Mouse (Mus musculus): Measurements from ENCODE around the gene Fbxl15. TPM values are rescaled to one million over a fixed set of nuclear protein-coding genes. Genes with fewer than 3 reads are reported as not detected.

Gene Fbxl15
- total and polyA plus RNA-seq, 2 experiments = 6.2 to 15.1 TPM

DNA sequence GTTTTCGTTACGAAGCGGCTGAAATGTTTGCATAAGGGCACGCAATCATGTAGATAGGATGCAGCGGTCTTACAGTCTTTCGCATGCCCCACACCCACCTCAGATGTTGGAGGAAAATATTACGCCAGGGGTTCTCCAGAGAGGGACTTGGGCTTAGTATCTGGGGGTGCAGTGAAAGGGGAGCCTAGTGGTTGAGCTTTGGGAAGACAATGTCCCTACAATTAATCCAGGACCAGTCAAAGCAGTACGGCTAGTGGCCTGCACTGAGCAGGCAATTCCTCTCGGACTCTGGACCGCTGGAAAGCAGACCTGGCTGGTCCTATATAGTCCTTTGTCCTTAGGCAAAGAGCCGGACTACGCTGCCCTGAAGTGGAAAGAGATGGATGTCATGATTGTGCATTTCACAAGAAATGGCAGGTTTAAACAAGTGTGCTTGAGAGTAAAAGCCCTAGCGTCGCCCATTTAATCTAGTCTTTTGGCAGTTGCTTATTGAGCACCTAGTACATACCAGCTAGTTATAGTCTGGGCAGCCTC is 386 bp upstream of the Fbxl15 start:
- TF ChIP-seq CTCF (IDR thresholded peaks at IDR 0.05; ENCODE audit: low read depth, low read length) (no peak), POLR2A (IDR thresholded peaks at IDR 0.05; ENCODE audit: extremely low read depth, insufficient read depth, low read length) (no peak)
- Histone ChIP-seq H3K9ac (ENCODE audit: low read depth, low read length) (no peak overlapping the region), H3K4me1 (ENCODE audit: control insufficient read depth, insufficient read depth, low read length) (peaks cover 9% of the 10 kb centered on the region), H3K36me3 (ENCODE audit: control insufficient read depth, insufficient read depth, low read length) (no peaks in the 10 kb centered on the region), H3K27me3 (ENCODE audit: control insufficient read depth, insufficient read depth, low read length) (peaks cover 3% of the 10 kb centered on the region; the same call in 1 of the 2 replicates), H3K4me3 (ENCODE audit: insufficient read depth, low read depth, low read length) (peak overlapping the region; percentile 69; the same call in 1 of the 2 replicates), H3K27ac (replicated peaks; ENCODE audit: insufficient read depth, low read depth, low read length) (no peak overlapping the region), H3K79me2 (ENCODE audit: control insufficient read depth, insufficient read depth, low read length) (no peaks in the 10 kb centered on the region)
- no peak for DNase-seq (ENCODE audit: extremely low read depth, low read depth, low spot score)
- 18% methylated on average over 14 of the region's 14 CpGs for WGBS

DNA sequence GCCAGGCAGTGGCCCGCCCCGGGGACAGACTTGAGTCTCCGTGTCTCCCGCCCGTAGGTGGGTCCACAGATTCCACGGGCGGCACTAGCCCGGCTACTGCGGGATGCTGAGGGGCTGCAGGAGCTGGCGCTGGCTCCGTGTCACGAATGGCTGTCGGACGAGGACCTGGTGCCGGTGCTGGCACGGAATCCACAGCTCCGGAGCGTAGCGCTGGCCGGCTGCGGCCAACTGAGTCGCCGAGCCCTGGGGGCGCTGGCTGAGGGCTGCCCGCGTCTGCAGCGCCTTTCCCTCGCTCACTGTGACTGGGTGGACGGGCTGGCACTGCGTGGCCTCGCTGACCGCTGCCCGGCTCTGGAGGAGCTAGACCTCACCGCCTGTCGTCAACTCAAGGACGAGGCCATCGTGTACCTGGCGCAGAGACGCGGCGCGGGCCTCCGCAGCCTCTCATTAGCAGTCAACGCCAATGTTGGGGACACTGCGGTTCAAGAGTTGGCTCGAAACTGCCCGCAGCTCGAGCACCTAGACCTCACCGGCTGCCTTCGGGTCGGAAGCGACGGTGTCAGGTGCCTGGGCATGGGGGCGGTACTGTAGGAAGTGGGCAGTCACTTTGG is 1.2 kb downstream of the Fbxl15 start:
- Histone ChIP-seq H3K79me2 (ENCODE audit: control insufficient read depth, insufficient read depth, low read length) (no peaks in the 10 kb centered on the region), H3K27ac (replicated peaks; ENCODE audit: insufficient read depth, low read depth, low read length) (peak overlapping the region; percentile 70; the same call in 1 of the 2 replicates), H3K4me3 (ENCODE audit: insufficient read depth, low read depth, low read length) (peak overlapping the region; percentile 69), H3K4me1 (ENCODE audit: control insufficient read depth, insufficient read depth, low read length) (peaks cover 9% of the 10 kb centered on the region), H3K36me3 (ENCODE audit: control insufficient read depth, insufficient read depth, low read length) (no peaks in the 10 kb centered on the region), H3K27me3 (ENCODE audit: control insufficient read depth, insufficient read depth, low read length) (peaks cover 3% of the 10 kb centered on the region; the same call in 1 of the 2 replicates), H3K9ac (ENCODE audit: low read depth, low read length) (peak overlapping the region; percentile 75)
- no peak for TF ChIP-seq POLR2A (IDR thresholded peaks at IDR 0.05; ENCODE audit: extremely low read depth, insufficient read depth, low read length)
- no peak for TF ChIP-seq CTCF (IDR thresholded peaks at IDR 0.05; ENCODE audit: low read depth, low read length)
- DNase-seq (ENCODE audit: extremely low read depth, low read depth, low spot score) = peak; percentile 5
- WGBS = 4% methylated on average over 54 of the region's 54 CpGs

DNA sequence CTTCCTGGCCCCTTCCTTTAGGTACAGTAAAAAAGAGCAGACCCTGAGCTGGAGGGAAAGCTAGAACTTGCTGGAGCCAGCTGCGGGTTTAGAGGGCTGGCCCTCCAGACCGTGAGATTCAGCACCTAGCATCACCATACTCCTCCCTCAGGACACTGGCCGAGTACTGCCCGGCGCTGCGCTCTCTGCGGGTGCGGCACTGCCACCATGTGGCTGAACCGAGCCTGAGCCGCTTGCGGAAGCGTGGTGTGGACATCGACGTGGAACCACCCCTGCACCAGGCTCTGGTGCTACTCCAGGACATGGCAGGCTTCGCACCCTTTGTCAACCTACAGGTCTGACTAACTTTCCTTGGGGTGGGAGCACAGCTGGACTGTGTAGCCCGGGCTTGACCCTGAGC is 2.0 kb downstream of the Fbxl15 start:
- 5% methylated on average over 16 of the region's 16 CpGs for WGBS
- no peak overlapping the region for H3K4me3 ChIP-seq (ENCODE audit: insufficient read depth, low read depth, low read length)
- H3K9ac ChIP-seq (ENCODE audit: low read depth, low read length) = no peak overlapping the region
- H3K27ac ChIP-seq (replicated peaks; ENCODE audit: insufficient read depth, low read depth, low read length) = no peak overlapping the region
- DNase-seq (ENCODE audit: extremely low read depth, low read depth, low spot score) = peak; percentile 54
- peaks cover 9% of the 10 kb centered on the region for H3K4me1 ChIP-seq (ENCODE audit: control insufficient read depth, insufficient read depth, low read length)
- no peaks in the 10 kb centered on the region for H3K36me3 ChIP-seq (ENCODE audit: control insufficient read depth, insufficient read depth, low read length)
- no peak for TF ChIP-seq POLR2A (IDR thresholded peaks at IDR 0.05; ENCODE audit: extremely low read depth, insufficient read depth, low read length)
- peak; percentile 95 for TF ChIP-seq CTCF (IDR thresholded peaks at IDR 0.05; ENCODE audit: low read depth, low read length)
- H3K27me3 ChIP-seq (ENCODE audit: control insufficient read depth, insufficient read depth, low read length) = peaks cover 3% of the 10 kb centered on the region; the same call in 1 of the 2 replicates
- H3K79me2 ChIP-seq (ENCODE audit: control insufficient read depth, insufficient read depth, low read length) = no peaks in the 10 kb centered on the region

DNA sequence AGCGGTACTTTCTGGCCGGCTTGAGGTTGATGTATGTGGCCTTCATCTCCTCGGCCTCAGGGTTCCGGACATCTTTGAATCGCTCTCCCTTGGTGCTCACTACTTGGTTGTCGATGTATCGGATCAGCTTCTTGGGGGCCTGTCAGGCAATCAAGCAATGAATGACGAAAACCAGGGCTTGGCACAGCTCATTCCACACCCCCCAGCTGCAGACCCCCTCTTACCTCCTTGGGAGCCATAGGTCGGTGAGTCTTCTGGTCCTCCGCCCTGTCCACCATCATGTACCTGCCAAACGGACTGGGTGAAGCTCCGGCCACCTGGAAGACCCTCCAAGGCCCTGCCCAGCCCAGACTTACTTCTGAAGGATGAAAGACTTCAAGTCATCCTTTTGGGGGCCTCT is 2.7 kb downstream of the Fbxl15 start:
- H3K36me3 ChIP-seq (ENCODE audit: control insufficient read depth, insufficient read depth, low read length) = no peaks in the 10 kb centered on the region
- peaks cover 9% of the 10 kb centered on the region for H3K4me1 ChIP-seq (ENCODE audit: control insufficient read depth, insufficient read depth, low read length)
- no peak overlapping the region for H3K9ac ChIP-seq (ENCODE audit: low read depth, low read length)
- H3K4me3 ChIP-seq (ENCODE audit: insufficient read depth, low read depth, low read length) = no peak overlapping the region
- H3K27ac ChIP-seq (replicated peaks; ENCODE audit: insufficient read depth, low read depth, low read length) = no peak overlapping the region
- no peaks in the 10 kb centered on the region for H3K79me2 ChIP-seq (ENCODE audit: control insufficient read depth, insufficient read depth, low read length)
- 92% methylated on average over 12 of the region's 12 CpGs for WGBS
- DNase-seq (ENCODE audit: extremely low read depth, low read depth, low spot score) = no peak
- peaks cover 3% of the 10 kb centered on the region; the same call in 1 of the 2 replicates for H3K27me3 ChIP-seq (ENCODE audit: control insufficient read depth, insufficient read depth, low read length)
- TF ChIP-seq POLR2A (IDR thresholded peaks at IDR 0.05; ENCODE audit: extremely low read depth, insufficient read depth, low read length) (no peak), CTCF (IDR thresholded peaks at IDR 0.05; ENCODE audit: low read depth, low read length) (no peak)

DNA sequence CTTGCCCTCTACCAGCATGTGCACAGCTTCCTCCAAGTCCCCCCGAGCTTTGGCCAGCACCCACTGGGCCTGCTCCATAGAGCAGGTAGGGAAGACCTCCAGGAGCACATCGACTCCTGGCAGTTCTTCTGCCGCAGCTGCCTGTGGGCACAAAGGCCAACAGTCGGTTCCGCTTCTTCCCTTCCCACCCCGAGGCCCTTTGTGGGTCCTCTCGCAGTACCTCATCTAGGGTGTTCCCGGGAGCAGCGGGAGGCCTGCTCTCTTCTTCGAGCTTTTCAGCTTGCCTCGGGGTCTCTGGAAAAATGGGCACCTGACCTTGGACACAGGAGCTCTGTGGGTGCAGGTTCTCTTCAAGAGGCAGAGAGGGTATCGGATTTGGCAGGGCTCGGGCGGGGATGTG is 3.3 kb downstream of the Fbxl15 start:
- 0 out of 2 replicates have a peak, but pooled peaks cover 3% of the 10 kb centered on the region for H3K27me3 ChIP-seq (ENCODE audit: control insufficient read depth, insufficient read depth, low read length)
- no peaks in the 10 kb centered on the region for H3K36me3 ChIP-seq (ENCODE audit: control insufficient read depth, insufficient read depth, low read length)
- TF ChIP-seq POLR2A (IDR thresholded peaks at IDR 0.05; ENCODE audit: extremely low read depth, insufficient read depth, low read length) (no peak), CTCF (IDR thresholded peaks at IDR 0.05; ENCODE audit: low read depth, low read length) (no peak)
- H3K9ac ChIP-seq (ENCODE audit: low read depth, low read length) = no peak overlapping the region
- H3K27ac ChIP-seq (replicated peaks; ENCODE audit: insufficient read depth, low read depth, low read length) = no peak overlapping the region
- 94% methylated on average over 14 of the region's 14 CpGs for WGBS
- no peak overlapping the region for H3K4me3 ChIP-seq (ENCODE audit: insufficient read depth, low read depth, low read length)
- no peak for DNase-seq (ENCODE audit: extremely low read depth, low read depth, low spot score)
- no peaks in the 10 kb centered on the region for H3K79me2 ChIP-seq (ENCODE audit: control insufficient read depth, insufficient read depth, low read length)
- H3K4me1 ChIP-seq (ENCODE audit: control insufficient read depth, insufficient read depth, low read length) = peaks cover 9% of the 10 kb centered on the region

DNA sequence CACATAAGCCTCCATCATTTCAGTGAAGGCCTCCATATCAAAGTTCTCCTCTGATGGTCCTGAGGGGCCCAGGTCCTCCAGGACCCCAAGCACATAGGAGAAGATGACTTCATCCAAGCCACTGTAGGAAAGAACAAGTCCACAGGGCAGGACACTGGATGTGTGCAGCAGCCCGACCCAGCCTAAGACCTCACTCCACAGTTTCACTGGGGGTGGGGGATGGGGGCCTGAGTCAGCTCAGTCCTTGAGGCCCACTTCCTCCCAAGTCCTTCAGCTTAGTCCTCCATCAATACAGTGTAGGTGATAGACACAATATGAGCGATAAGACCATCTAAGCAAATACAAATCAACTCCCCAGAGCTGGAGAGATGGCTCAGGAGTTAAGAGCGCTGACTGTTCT is 4.0 kb downstream of the Fbxl15 start:
- TF ChIP-seq CTCF (IDR thresholded peaks at IDR 0.05; ENCODE audit: low read depth, low read length) (no peak), POLR2A (IDR thresholded peaks at IDR 0.05; ENCODE audit: extremely low read depth, insufficient read depth, low read length) (no peak)
- H3K27me3 ChIP-seq (ENCODE audit: control insufficient read depth, insufficient read depth, low read length) = no peaks in the 10 kb centered on the region
- H3K79me2 ChIP-seq (ENCODE audit: control insufficient read depth, insufficient read depth, low read length) = no peaks in the 10 kb centered on the region
- H3K27ac ChIP-seq (replicated peaks; ENCODE audit: insufficient read depth, low read depth, low read length) = no peak overlapping the region
- WGBS = 86% methylated on average over 3 of the region's 3 CpGs
- DNase-seq (ENCODE audit: extremely low read depth, low read depth, low spot score) = no peak
- H3K4me1 ChIP-seq (ENCODE audit: control insufficient read depth, insufficient read depth, low read length) = peaks cover 9% of the 10 kb centered on the region
- H3K36me3 ChIP-seq (ENCODE audit: control insufficient read depth, insufficient read depth, low read length) = no peaks in the 10 kb centered on the region
- no peak overlapping the region for H3K9ac ChIP-seq (ENCODE audit: low read depth, low read length)
- no peak overlapping the region for H3K4me3 ChIP-seq (ENCODE audit: insufficient read depth, low read depth, low read length)

Data from liver, adult 2 months (tissue).